Mouse (Mus musculus) megakaryocyte, embryonic 14.5 days (primary cell): ENCODE results near the gene 2310034G01Rik. TPM values are rescaled to one million over a fixed set of nuclear protein-coding genes. Genes with fewer than 3 reads are reported as not detected.

Source experiments
- H3K27me3 ChIP-seq: replicated peaks from 2 replicates; pipeline ENCODE3; 2012; ENCODE audit warnings: inconsistent platforms
- H3K36me3 ChIP-seq: replicated peaks from 2 replicates; pipeline ENCODE3; 2012; ENCODE audit warnings: low read length, inconsistent platforms, mixed read lengths
- H3K4me1 ChIP-seq: 2 replicates; pipeline ENCODE4 v1.6.1; 2012; ENCODE audit warnings: inconsistent platforms
- H3K4me3 ChIP-seq: replicated peaks from 2 replicates; pipeline ENCODE3; 2012; ENCODE audit warnings: moderate library complexity, mild to moderate bottlenecking, inconsistent platforms
- H3K9me3 ChIP-seq: 2 replicates; pipeline ENCODE4 v1.6.1; 2012; ENCODE audit warnings: inconsistent platforms
- FLI1 ChIP-seq: IDR thresholded peaks from 2 replicates; pipeline ENCODE4 v1.6.1; 2012; ENCODE audit warnings: low read length, inconsistent platforms, mixed read lengths
- GATA1 ChIP-seq: IDR thresholded peaks from 3 replicates; pipeline ENCODE4 v1.6.1; 2012; ENCODE audit warnings: mixed read lengths, low read length, inconsistent platforms, borderline replicate concordance
- polyA plus RNA-seq: library from polyadenylated mRNA; stranded (reverse); fragments of >175 nt; gene quantifications from 2 replicates; pipeline ENCODE4 v1.2.3, GENCODE M21; 2012; ENCODE audit warnings: low replicate concordance; ENCODE audit not compliant: insufficient read depth

Gene 2310034G01Rik
- polyA plus RNA-seq, 1 experiment: 0.32 TPM

- peaks cover 49% of the 10 kb centered on the region for H3K4me1 ChIP-seq
- H3K4me3 ChIP-seq: no peak overlapping the region
- TF ChIP-seq FLI1 (no peak), GATA1 (no peak)
- no peaks in the 10 kb centered on the region for H3K27me3 ChIP-seq
- H3K9me3 ChIP-seq: no peaks in the 10 kb centered on the region
- peaks cover 48% of the 10 kb centered on the region for H3K36me3 ChIP-seq
Measured at GRCm38 (mm10) chr19:46392018-46392417, 41.9 kb upstream of the 2310034G01Rik start.

- no peak for TF ChIP-seq GATA1
- TF ChIP-seq FLI1: no peak
- Histone ChIP-seq H3K4me3 (no peak overlapping the region), H3K9me3 (no peaks in the 10 kb centered on the region), H3K36me3 (peaks cover 66% of the 10 kb centered on the region), H3K27me3 (no peaks in the 10 kb centered on the region), H3K4me1 (peaks cover 48% of the 10 kb centered on the region)
Measured at GRCm38 (mm10) chr19:46389872-46390271, 39.8 kb upstream of the 2310034G01Rik start.

- no peak for TF ChIP-seq FLI1
- TF ChIP-seq GATA1: no peak
- no peaks in the 10 kb centered on the region for H3K9me3 ChIP-seq
- H3K4me3 ChIP-seq: no peak overlapping the region
Measured at GRCm38 (mm10) chr19:46382275-46382674, 32.2 kb upstream of the 2310034G01Rik start.

GRCm38 (mm10) chr19:46375891-46376290 is 25.8 kb upstream of the 2310034G01Rik start:
- Histone ChIP-seq H3K4me3 (no peak overlapping the region), H3K36me3 (peaks cover 58% of the 10 kb centered on the region), H3K27me3 (peaks cover 8% of the 10 kb centered on the region), H3K4me1 (no peaks in the 10 kb centered on the region; the same call in 1 of the 2 replicates), H3K9me3 (no peaks in the 10 kb centered on the region)
- TF ChIP-seq GATA1: no peak
- TF ChIP-seq FLI1: no peak

More at GRCm38 (mm10) chr19:46382275-46382674, 32.2 kb upstream of the 2310034G01Rik start:
- Histone ChIP-seq H3K27me3 (no peaks in the 10 kb centered on the region), H3K36me3 (peaks cover 96% of the 10 kb centered on the region), H3K4me1 (no peaks in the 10 kb centered on the region)

GRCm38 (mm10) chr19:46375489-46375888 is 25.4 kb upstream of the 2310034G01Rik start:
- TF ChIP-seq FLI1: no peak
- no peak for TF ChIP-seq GATA1
- Histone ChIP-seq H3K4me1 (no peaks in the 10 kb centered on the region; the same call in 1 of the 2 replicates), H3K36me3 (peaks cover 54% of the 10 kb centered on the region), H3K27me3 (peaks cover 8% of the 10 kb centered on the region), H3K9me3 (no peaks in the 10 kb centered on the region), H3K4me3 (no peak overlapping the region)

- H3K36me3 ChIP-seq: peaks cover 45% of the 10 kb centered on the region
- TF ChIP-seq GATA1 (no peak), FLI1 (no peak)
Measured at GRCm38 (mm10) chr19:46374477-46375088, 24.5 kb upstream of the 2310034G01Rik start.

GRCm38 (mm10) chr19:46369204-46369603 is 19.1 kb upstream of the 2310034G01Rik start:
- Histone ChIP-seq H3K36me3 (no peaks in the 10 kb centered on the region), H3K27me3 (peaks cover 43% of the 10 kb centered on the region)
- TF ChIP-seq GATA1: no peak
- no peak for TF ChIP-seq FLI1

More at GRCm38 (mm10) chr19:46374477-46375088, 24.5 kb upstream of the 2310034G01Rik start:
- H3K9me3 ChIP-seq: no peaks in the 10 kb centered on the region
- no peaks in the 10 kb centered on the region; the same call in 1 of the 2 replicates for H3K4me1 ChIP-seq
- peaks cover 8% of the 10 kb centered on the region for H3K27me3 ChIP-seq
- no peak overlapping the region for H3K4me3 ChIP-seq

GRCm38 (mm10) chr19:46367798-46368590 is 17.9 kb upstream of the 2310034G01Rik start:
- Histone ChIP-seq H3K27me3 (peaks cover 53% of the 10 kb centered on the region), H3K4me3 (no peak overlapping the region)

More at GRCm38 (mm10) chr19:46369204-46369603, 19.1 kb upstream of the 2310034G01Rik start:
- H3K4me3 ChIP-seq: no peak overlapping the region
- H3K9me3 ChIP-seq: peaks cover 5% of the 10 kb centered on the region
- peaks cover 5% of the 10 kb centered on the region for H3K4me1 ChIP-seq

GRCm38 (mm10) chr19:46363294-46364009 is 13.3 kb upstream of the 2310034G01Rik start:
- H3K27me3 ChIP-seq: peaks cover 79% of the 10 kb centered on the region
- TF ChIP-seq GATA1 (no peak), FLI1 (no peak)
- H3K9me3 ChIP-seq: peaks cover 29% of the 10 kb centered on the region
- H3K4me1 ChIP-seq: peaks cover 12% of the 10 kb centered on the region
- no peak overlapping the region for H3K4me3 ChIP-seq
- H3K36me3 ChIP-seq: no peaks in the 10 kb centered on the region

More at GRCm38 (mm10) chr19:46367798-46368590, 17.9 kb upstream of the 2310034G01Rik start:
- Histone ChIP-seq H3K36me3 (no peaks in the 10 kb centered on the region), H3K4me1 (peaks cover 8% of the 10 kb centered on the region), H3K9me3 (peaks cover 12% of the 10 kb centered on the region)
- TF ChIP-seq GATA1 (no peak), FLI1 (no peak)
